Mouse (Mus musculus): Measurements from ENCODE around the gene BC030867.

BC030867 gene

GRCm38 (mm10) chr11:102294887-102295597 lies 46.4 kb downstream of the BC030867 start:
- DNase-seq, result no peak

- no peak for DNase-seq
These were observed 47.2 kb downstream of the BC030867 start for GRCm38 (mm10) chr11:102295598-102296471.

GRCm38 (mm10) chr11:102296491-102297472 lies 48.1 kb downstream of the BC030867 start, which contains the start of gene Atxn7l3:
Gene Atxn7l3 (minus strand): TSS chr11:102296631.
- peak; percentile 99 for DNase-seq

GRCm38 (mm10) chr11:102297577-102298556 lies 49.2 kb downstream of the BC030867 start:
- no peak for DNase-seq

GRCm38 (mm10) chr11:102299839-102300238 lies 51.2 kb downstream of the BC030867 start:
- DNase-seq, result no peak

- DNase-seq, result no peak
These were observed 55.5 kb downstream of the BC030867 start for GRCm38 (mm10) chr11:102304141-102304540.

- DNase-seq, result no peak
These were observed 56.7 kb downstream of the BC030867 start for GRCm38 (mm10) chr11:102305359-102305758.

GRCm38 (mm10) chr11:102308104-102308503 lies 59.4 kb downstream of the BC030867 start:
- no peak for DNase-seq

GRCm38 (mm10) chr11:102308979-102309378 lies 60.3 kb downstream of the BC030867 start:
- DNase-seq, result peak; percentile 96

GRCm38 (mm10) chr11:102309821-102310617 lies 61.3 kb downstream of the BC030867 start:
- DNase-seq, result no peak

- DNase-seq, result no peak
These were observed 62.4 kb downstream of the BC030867 start for GRCm38 (mm10) chr11:102310768-102311695.

GRCm38 (mm10) chr11:102311966-102312365 lies 63.3 kb downstream of the BC030867 start:
- no peak for DNase-seq

GRCm38 (mm10) chr11:102312586-102312985 lies 63.9 kb downstream of the BC030867 start:
- no peak for DNase-seq

GRCm38 (mm10) chr11:102314321-102314720 lies 65.6 kb downstream of the BC030867 start:
- no peak for DNase-seq

All from kidney, adult 11 months (tissue).